Mouse (Mus musculus): ENCODE data around the gene Gak. TPM values are rescaled to one million over a fixed set of nuclear protein-coding genes. Genes with fewer than 3 reads are reported as not detected.
A peak's percentile ranks its signal among the peaks of the same experiment; 100 is the strongest.

The Gak gene
- polyA plus RNA-seq, 1 experiment from 2014 or later: 48.1 TPM

GRCm38 (mm10) chr5:108655891-108656650, 26.5 kb upstream of the Gak start:
- H3K4me1 ChIP-seq (replicated peaks): peaks cover 18% of the 10 kb centered on the region
- H3K36me3 ChIP-seq: peaks cover 59% of the 10 kb centered on the region
- ATAC-seq (ENCODE audit: insufficient number of reproducible peaks, insufficient read depth, low FRiP score, low TSS enrichment, low read depth): no peak
- no peak overlapping the region for H3K27ac ChIP-seq
- H3K4me2 ChIP-seq: no peak overlapping the region
- no peak overlapping the region for H3K9ac ChIP-seq (replicated peaks)
- H3K9me3 ChIP-seq: no peaks in the 10 kb centered on the region
- H3K27me3 ChIP-seq: no peaks in the 10 kb centered on the region
- 93% methylated on average over 15 of the region's 15 CpGs for WGBS
- no peak overlapping the region for H3K4me3 ChIP-seq (replicated peaks)

DNA sequence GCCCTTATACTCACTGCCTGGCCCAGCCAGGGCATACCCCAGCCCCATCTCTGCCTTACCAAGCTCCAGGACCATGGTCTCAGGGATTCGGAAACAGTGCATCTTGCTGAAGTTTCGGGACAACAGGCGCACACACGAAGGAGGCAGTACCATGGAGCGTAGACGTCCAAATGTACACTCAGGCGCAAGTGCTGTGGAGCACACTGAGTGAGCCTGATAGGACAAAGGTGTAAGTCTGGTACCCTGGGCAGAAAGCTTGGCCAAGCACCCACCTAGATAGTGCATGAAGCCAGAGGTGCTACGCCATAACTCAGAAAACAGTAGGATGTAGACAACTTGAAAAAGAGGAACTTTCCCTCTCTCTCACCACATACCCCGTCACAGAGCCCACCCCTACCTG, 25.8 kb upstream of the Gak start:
- WGBS: 95% methylated on average over 9 of the region's 9 CpGs
- H3K27me3 ChIP-seq: no peaks in the 10 kb centered on the region
- no peak overlapping the region for H3K4me2 ChIP-seq
- no peaks in the 10 kb centered on the region for H3K9me3 ChIP-seq
- H3K4me1 ChIP-seq (replicated peaks): peaks cover 16% of the 10 kb centered on the region
- no peak overlapping the region for H3K27ac ChIP-seq
- H3K36me3 ChIP-seq: peaks cover 59% of the 10 kb centered on the region
- H3K9ac ChIP-seq (replicated peaks): no peak overlapping the region
- ATAC-seq (ENCODE audit: insufficient number of reproducible peaks, insufficient read depth, low FRiP score, low TSS enrichment, low read depth): no peak
- no peak overlapping the region for H3K4me3 ChIP-seq (replicated peaks)

GRCm38 (mm10) chr5:108654444-108654990, 25.0 kb upstream of the Gak start:
- WGBS: 93% methylated on average over 10 of the region's 10 CpGs
- H3K4me2 ChIP-seq: no peak overlapping the region
- no peak overlapping the region for H3K27ac ChIP-seq
- peaks cover 9% of the 10 kb centered on the region for H3K4me1 ChIP-seq (replicated peaks)
- ATAC-seq (ENCODE audit: insufficient number of reproducible peaks, insufficient read depth, low FRiP score, low TSS enrichment, low read depth): no peak
- no peak overlapping the region for H3K4me3 ChIP-seq (replicated peaks)
- peaks cover 68% of the 10 kb centered on the region for H3K36me3 ChIP-seq
- no peaks in the 10 kb centered on the region for H3K27me3 ChIP-seq
- H3K9ac ChIP-seq (replicated peaks): no peak overlapping the region
- no peaks in the 10 kb centered on the region for H3K9me3 ChIP-seq

GRCm38 (mm10) chr5:108653341-108653740, 23.8 kb upstream of the Gak start:
- 89% methylated on average over 6 of the region's 6 CpGs for WGBS
- ATAC-seq (ENCODE audit: insufficient number of reproducible peaks, insufficient read depth, low FRiP score, low TSS enrichment, low read depth): no peak
- Histone ChIP-seq H3K4me3 (replicated peaks) (no peak overlapping the region), H3K36me3 (peaks cover 80% of the 10 kb centered on the region), H3K4me1 (replicated peaks) (no peaks in the 10 kb centered on the region), H3K4me2 (no peak overlapping the region), H3K9ac (replicated peaks) (no peak overlapping the region), H3K9me3 (no peaks in the 10 kb centered on the region), H3K27ac (no peak overlapping the region), H3K27me3 (no peaks in the 10 kb centered on the region)

GRCm38 (mm10) chr5:108651823-108652222, 22.3 kb upstream of the Gak start:
- H3K9ac ChIP-seq (replicated peaks): no peak overlapping the region
- no peak overlapping the region for H3K27ac ChIP-seq
- 58% methylated on average over 1 of the region's 1 CpGs for WGBS
- peak; percentile 32; the same call in 1 of the 2 replicates for ATAC-seq (ENCODE audit: insufficient number of reproducible peaks, insufficient read depth, low FRiP score, low TSS enrichment, low read depth)
- H3K36me3 ChIP-seq: peaks cover 81% of the 10 kb centered on the region
- no peaks in the 10 kb centered on the region for H3K27me3 ChIP-seq
- no peak overlapping the region for H3K4me3 ChIP-seq (replicated peaks)
- H3K9me3 ChIP-seq: no peaks in the 10 kb centered on the region
- H3K4me2 ChIP-seq: no peak overlapping the region
- no peaks in the 10 kb centered on the region for H3K4me1 ChIP-seq (replicated peaks)

DNA sequence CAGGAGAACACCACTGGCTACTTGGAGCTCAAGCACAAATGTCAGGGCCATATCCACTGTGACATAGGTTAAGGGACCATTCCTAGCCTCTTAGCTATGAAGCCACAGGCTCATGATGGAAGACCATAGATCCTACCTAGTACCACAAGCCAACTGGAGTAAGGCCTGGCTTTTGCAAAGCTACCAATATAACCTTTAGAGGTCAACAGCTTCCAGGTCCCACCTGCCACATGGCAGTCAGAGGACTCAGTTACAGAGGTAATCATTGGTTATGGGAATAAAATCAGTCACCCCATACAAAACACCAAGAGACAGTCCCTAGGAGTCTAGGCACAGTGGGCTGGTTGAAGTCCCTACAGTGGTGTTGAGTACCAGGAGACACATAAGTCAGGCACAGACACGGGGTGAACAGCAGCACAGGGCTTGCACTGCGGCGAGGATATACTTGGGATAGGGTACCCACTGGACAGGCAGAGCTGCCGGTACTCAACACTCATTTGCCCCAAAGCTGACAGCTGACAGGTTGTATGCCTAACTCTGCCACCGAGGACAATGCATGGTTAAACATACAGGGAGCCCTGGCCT, 21.7 kb upstream of the Gak start:
- WGBS: 85% methylated on average over 5 of the region's 5 CpGs
- Histone ChIP-seq H3K27ac (no peak overlapping the region), H3K9ac (replicated peaks) (no peak overlapping the region), H3K4me3 (replicated peaks) (no peak overlapping the region), H3K4me2 (no peak overlapping the region), H3K27me3 (no peaks in the 10 kb centered on the region), H3K9me3 (no peaks in the 10 kb centered on the region), H3K36me3 (peaks cover 81% of the 10 kb centered on the region), H3K4me1 (replicated peaks) (no peaks in the 10 kb centered on the region)
- no peak for ATAC-seq (ENCODE audit: insufficient number of reproducible peaks, insufficient read depth, low FRiP score, low TSS enrichment, low read depth)

DNA sequence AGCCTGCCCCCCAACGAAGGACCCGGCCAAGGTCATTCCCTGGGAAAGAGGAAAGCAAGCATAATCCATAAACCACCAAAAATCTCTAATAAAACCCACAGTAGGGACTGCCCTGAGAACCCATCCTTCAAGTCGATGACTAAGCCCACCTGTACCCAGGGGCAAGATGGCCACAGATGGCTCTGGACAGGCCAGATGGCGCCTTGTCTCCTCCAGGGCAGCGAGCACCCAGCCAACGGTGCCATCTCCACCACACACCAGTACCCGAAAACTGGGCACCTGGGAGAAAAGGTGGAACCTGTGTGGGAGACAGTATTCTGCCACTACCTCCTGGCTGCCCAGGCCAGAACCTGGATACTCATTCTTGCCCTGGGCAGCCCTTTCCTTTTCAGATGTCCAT, 20.8 kb upstream of the Gak start:
- Histone ChIP-seq H3K4me2 (no peak overlapping the region), H3K36me3 (peaks cover 81% of the 10 kb centered on the region), H3K27ac (no peak overlapping the region), H3K9ac (replicated peaks) (0 out of 2 replicates have a peak overlapping the region, but pooled peaks have one; percentile 12), H3K9me3 (no peaks in the 10 kb centered on the region), H3K27me3 (no peaks in the 10 kb centered on the region), H3K4me1 (replicated peaks) (no peaks in the 10 kb centered on the region), H3K4me3 (replicated peaks) (no peak overlapping the region)
- 84% methylated on average over 7 of the region's 7 CpGs for WGBS
- no peak for ATAC-seq (ENCODE audit: insufficient number of reproducible peaks, insufficient read depth, low FRiP score, low TSS enrichment, low read depth)

GRCm38 (mm10) chr5:108648937-108649576, 19.5 kb upstream of the Gak start:
- Histone ChIP-seq H3K9me3 (no peaks in the 10 kb centered on the region), H3K4me2 (no peak overlapping the region), H3K36me3 (peaks cover 79% of the 10 kb centered on the region), H3K27me3 (no peaks in the 10 kb centered on the region), H3K9ac (replicated peaks) (no peak overlapping the region), H3K4me3 (replicated peaks) (no peak overlapping the region), H3K27ac (no peak overlapping the region), H3K4me1 (replicated peaks) (no peaks in the 10 kb centered on the region)
- WGBS: 91% methylated on average over 11 of the region's 11 CpGs
- ATAC-seq (ENCODE audit: insufficient number of reproducible peaks, insufficient read depth, low FRiP score, low TSS enrichment, low read depth): no peak

DNA sequence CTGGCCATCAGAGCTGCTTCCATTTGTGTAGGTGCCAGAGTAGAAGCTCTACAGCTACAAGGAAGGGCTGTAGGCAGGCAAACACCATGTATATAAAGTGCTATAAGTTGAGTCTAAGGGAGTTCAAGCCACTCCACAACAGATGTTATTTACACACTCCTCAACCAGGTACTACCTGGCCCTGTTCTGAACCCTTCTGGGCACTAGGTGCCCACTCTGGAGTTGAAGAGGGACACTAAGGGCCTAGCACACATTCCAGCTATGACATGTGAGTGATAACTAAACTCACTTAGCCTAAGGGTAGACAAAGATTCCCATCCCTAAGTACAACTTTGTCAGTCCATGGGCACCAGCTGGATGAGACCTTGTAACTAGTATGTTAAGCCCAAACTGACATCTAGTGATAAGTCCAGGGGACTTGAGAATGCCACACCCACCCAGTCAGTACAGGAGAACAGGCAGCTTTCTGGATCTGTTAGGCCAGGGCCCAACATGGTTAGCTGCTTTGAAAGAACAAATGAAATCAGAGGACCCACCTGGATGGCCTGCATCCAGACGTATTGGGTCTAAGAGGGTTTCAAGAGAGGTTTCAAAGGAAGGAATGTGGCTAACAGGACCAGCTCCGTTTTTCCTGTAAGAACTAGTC, 18.4 kb upstream of the Gak start:
- no peak overlapping the region for H3K4me3 ChIP-seq (replicated peaks)

DNA sequence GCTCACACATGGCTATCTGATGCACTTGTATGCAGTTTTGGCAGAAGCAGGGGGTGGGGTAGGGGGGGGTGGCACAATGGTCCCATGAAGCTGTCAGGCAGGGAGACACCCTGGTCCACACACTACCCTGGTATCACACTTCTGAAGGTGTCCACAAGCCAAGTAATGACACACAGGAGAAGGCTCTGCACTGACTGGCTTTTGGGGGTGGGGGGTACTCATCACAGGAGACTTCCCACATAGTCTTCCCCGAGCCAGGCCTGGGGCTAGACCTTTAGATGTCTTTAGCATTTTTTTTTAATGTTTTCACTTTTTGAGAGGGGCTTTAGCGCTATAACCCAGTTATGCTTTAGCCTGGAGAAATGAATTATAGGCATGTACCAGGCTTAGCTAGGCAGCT, 17.8 kb upstream of the Gak start:
- Histone ChIP-seq H3K4me1 (replicated peaks) (no peaks in the 10 kb centered on the region), H3K27ac (no peak overlapping the region), H3K4me3 (replicated peaks) (no peak overlapping the region), H3K36me3 (peaks cover 74% of the 10 kb centered on the region), H3K9me3 (no peaks in the 10 kb centered on the region), H3K4me2 (no peak overlapping the region), H3K27me3 (no peaks in the 10 kb centered on the region), H3K9ac (replicated peaks) (no peak overlapping the region)
- WGBS: 88% methylated on average over 2 of the region's 2 CpGs
- no peak for ATAC-seq (ENCODE audit: insufficient number of reproducible peaks, insufficient read depth, low FRiP score, low TSS enrichment, low read depth)

More for the DNA sequence above, 18.4 kb upstream of the Gak start:
- WGBS: 90% methylated on average over 2 of the region's 2 CpGs
- Histone ChIP-seq H3K4me2 (no peak overlapping the region), H3K27me3 (no peaks in the 10 kb centered on the region), H3K4me1 (replicated peaks) (no peaks in the 10 kb centered on the region), H3K9me3 (no peaks in the 10 kb centered on the region), H3K9ac (replicated peaks) (no peak overlapping the region), H3K36me3 (peaks cover 74% of the 10 kb centered on the region), H3K27ac (no peak overlapping the region)
- ATAC-seq (ENCODE audit: insufficient number of reproducible peaks, insufficient read depth, low FRiP score, low TSS enrichment, low read depth): no peak

DNA sequence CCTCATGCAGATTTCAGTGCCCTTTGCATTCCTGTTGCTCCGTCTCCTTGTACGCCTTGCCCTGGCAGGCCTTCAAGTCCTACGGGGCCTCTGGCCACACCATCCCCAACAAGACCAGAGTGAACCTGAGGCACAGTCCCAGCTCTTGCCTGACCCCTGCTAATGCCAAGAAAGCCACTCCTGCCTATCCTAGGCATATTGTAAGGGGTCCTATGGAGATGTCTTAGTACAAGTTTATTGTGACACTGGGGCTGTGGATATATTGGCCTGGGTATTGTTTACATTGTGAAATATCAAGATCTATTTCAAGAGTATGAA, 16.7 kb upstream of the Gak start:
- ATAC-seq (ENCODE audit: insufficient number of reproducible peaks, insufficient read depth, low FRiP score, low TSS enrichment, low read depth): no peak
- WGBS: 92% methylated on average over 3 of the region's 3 CpGs
- H3K27me3 ChIP-seq: no peaks in the 10 kb centered on the region
- H3K9ac ChIP-seq (replicated peaks): 0 out of 2 replicates have a peak overlapping the region, but pooled peaks have one; percentile 0
- H3K9me3 ChIP-seq: no peaks in the 10 kb centered on the region
- H3K4me2 ChIP-seq: no peak overlapping the region
- no peak overlapping the region for H3K4me3 ChIP-seq (replicated peaks)
- peaks cover 76% of the 10 kb centered on the region for H3K36me3 ChIP-seq
- no peaks in the 10 kb centered on the region for H3K4me1 ChIP-seq (replicated peaks)
- H3K27ac ChIP-seq: no peak overlapping the region
